Mouse (Mus musculus) stomach, postnatal 0 days (tissue): ENCODE results near the gene Spata1. TPM values are rescaled to one million over a fixed set of nuclear protein-coding genes. Genes with fewer than 3 reads are reported as not detected.
A peak's percentile ranks its signal among the peaks of the same experiment; 100 is the strongest.

Experiments used
- ATAC-seq: fragments of 200-750 bp; cut with Nextera tagmentation; 2 replicates; pipeline ENCODE4 v1.8.0; 2017; ENCODE audit not compliant: low FRiP score, low TSS enrichment
- DNase-seq: peaks from one replicate; pipeline ENCODE4 v3.0.0-alpha.2; 2016; ENCODE audit warnings: low spot score
- H3K27ac ChIP-seq: fragments of 300-500 bp; sonication (generic); replicated peaks from 2 replicates; pipeline ENCODE4 v1.5.1; 2014; ENCODE audit warnings: mild to moderate bottlenecking, control low read depth
- H3K27me3 ChIP-seq: fragments of 300-500 bp; sonication (generic); 2 replicates; pipeline ENCODE4 v1.6.1; 2014; ENCODE audit warnings: low read length; ENCODE audit not compliant: control insufficient read depth, insufficient read depth
- H3K36me3 ChIP-seq: fragments of 300-500 bp; sonication (generic); 2 replicates; pipeline ENCODE4 v1.6.1; 2014; ENCODE audit warnings: low read length, mixed read lengths; ENCODE audit not compliant: control insufficient read depth, insufficient read depth
- H3K4me1 ChIP-seq: fragments of 300-500 bp; sonication (generic); replicated peaks from 2 replicates; pipeline ENCODE4 v1.6.1; 2014; ENCODE audit warnings: antibody characterized with exemption; ENCODE audit not compliant: control insufficient read depth, insufficient read depth
- H3K4me2 ChIP-seq: fragments of 300-500 bp; sonication (generic); replicated peaks from 2 replicates; pipeline ENCODE4 v1.6.1; 2014; ENCODE audit warnings: low read depth, mild to moderate bottlenecking, control low read depth, moderate library complexity
- H3K4me3 ChIP-seq: fragments of 300-500 bp; sonication (generic); 2 replicates; pipeline ENCODE4 v1.5.1; 2014; ENCODE audit warnings: low read depth, low read length, control low read depth
- H3K9ac ChIP-seq: fragments of 300-500 bp; sonication (generic); 2 replicates; pipeline ENCODE4 v1.6.1; 2014; ENCODE audit warnings: mild to moderate bottlenecking, low read length, control low read depth, mixed read lengths
- H3K9me3 ChIP-seq: fragments of 300-500 bp; sonication (generic); 2 replicates; pipeline ENCODE4 v1.6.1; 2016; ENCODE audit warnings: low read length; ENCODE audit not compliant: control insufficient read depth
- CTCF ChIP-seq: IDR thresholded peaks from 2 replicates; pipeline ENCODE4 v1.5.1; 2016; ENCODE audit warnings: antibody characterized with exemption, low read depth, mild to moderate bottlenecking, moderate library complexity
- EP300 ChIP-seq: optimal IDR thresholded peaks from 2 replicates; pipeline ENCODE3; 2016; ENCODE audit warnings: antibody characterized with exemption
- WGBS: fragments of 180-500 bp; shearing (Covaris S2); extraction: QIAGEN DNeasy Blood & Tissue Kit; methylation state at CpG from one replicate; pipeline ENCODE4 v1.1.7; 2014; 5-methylcytosine and 5-hydroxymethylcytosine counted together
- polyA plus RNA-seq: library from polyadenylated mRNA; unstranded; fragments of >200 nt; fragmentation: Nextera tagmentation; extraction: Ambion mirVana; gene quantifications from 2 replicates; pipeline ENCODE4 v1.2.1, GENCODE M21; 2015

The Spata1 gene
- polyA plus RNA-seq, 1 experiment from 2014 or later: 1.1 TPM

DNA sequence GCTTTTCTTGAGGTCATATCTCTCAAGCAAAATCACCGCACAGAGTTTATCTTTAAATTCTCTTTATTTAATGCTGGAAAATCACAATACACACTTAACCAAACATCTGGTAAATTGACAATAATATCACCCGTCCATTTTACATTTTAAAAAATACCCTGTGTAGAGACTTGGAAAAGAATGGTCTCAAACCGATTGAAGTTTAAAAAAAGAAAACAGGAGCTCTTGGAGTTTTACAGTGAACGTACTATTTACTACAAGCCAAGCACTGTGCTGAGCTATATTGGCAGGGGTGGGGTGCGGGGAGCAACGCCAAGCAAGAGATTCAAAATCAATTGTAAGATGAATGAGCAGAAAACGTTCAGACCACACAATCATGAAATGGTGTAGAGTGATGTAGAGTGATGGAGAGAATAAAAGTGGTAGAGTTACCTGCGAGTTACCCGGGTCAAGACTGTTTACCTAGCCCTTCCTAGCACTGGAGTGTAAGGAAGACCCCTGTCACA, 49.8 kb downstream of the Spata1 start, which contains the start of gene Ctbs:
TSS of gene Ctbs (plus strand) at position 51 of the 506 bp plus-strand sequence.
- no peaks in the 10 kb centered on the region for H3K36me3 ChIP-seq
- H3K4me2 ChIP-seq: peak within 1 kb of the TSS; percentile 62
- H3K4me1 ChIP-seq: no peaks in the 10 kb centered on the region
- DNase-seq (no peak), ATAC-seq (0 out of 2 replicates have a peak, but pooled peaks have one; percentile 6)
- TF ChIP-seq EP300 (no peak), CTCF (no peak)
- H3K27ac ChIP-seq: peak within 1 kb of the TSS; percentile 87
- no peaks in the 10 kb centered on the region for H3K27me3 ChIP-seq
- H3K9me3 ChIP-seq: no peaks in the 10 kb centered on the region
- peak within 1 kb of the TSS; percentile 73 for H3K9ac ChIP-seq
- H3K4me3 ChIP-seq: peak within 1 kb of the TSS; percentile 55
- WGBS: 33% methylated on average over 9 of the region's 9 CpGs

DNA sequence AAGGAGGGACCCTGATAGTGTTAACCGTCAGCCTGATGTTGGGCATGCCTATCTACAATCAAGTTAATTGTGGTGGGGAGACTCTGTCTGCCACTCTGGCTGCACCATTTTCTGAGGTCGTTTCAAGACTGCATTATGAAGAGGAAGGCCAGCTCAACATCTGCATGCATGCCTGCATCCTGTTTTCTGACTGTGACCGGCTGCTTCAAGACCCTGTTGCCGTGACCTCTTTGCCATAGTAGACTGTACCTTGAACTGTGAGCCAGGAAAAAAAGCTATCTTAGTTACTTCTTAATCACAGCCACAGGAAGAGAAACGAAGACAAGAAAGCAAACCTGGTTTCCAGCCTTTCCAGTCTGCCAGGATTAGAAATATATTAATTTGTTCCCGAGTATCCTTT, 50.6 kb downstream of the Spata1 start:
- no peaks in the 10 kb centered on the region for H3K36me3 ChIP-seq
- H3K9me3 ChIP-seq: no peaks in the 10 kb centered on the region
- 66% methylated on average over 6 of the region's 6 CpGs for WGBS
- no peaks in the 10 kb centered on the region for H3K4me1 ChIP-seq
- no peak overlapping the region for H3K4me2 ChIP-seq
- H3K4me3 ChIP-seq: no peak overlapping the region
- H3K9ac ChIP-seq: no peak overlapping the region
- H3K27me3 ChIP-seq: no peaks in the 10 kb centered on the region
- TF ChIP-seq CTCF: no peak
- no peak for TF ChIP-seq EP300
- DNase-seq: no peak
- no peak for ATAC-seq
- H3K27ac ChIP-seq: no peak overlapping the region

DNA sequence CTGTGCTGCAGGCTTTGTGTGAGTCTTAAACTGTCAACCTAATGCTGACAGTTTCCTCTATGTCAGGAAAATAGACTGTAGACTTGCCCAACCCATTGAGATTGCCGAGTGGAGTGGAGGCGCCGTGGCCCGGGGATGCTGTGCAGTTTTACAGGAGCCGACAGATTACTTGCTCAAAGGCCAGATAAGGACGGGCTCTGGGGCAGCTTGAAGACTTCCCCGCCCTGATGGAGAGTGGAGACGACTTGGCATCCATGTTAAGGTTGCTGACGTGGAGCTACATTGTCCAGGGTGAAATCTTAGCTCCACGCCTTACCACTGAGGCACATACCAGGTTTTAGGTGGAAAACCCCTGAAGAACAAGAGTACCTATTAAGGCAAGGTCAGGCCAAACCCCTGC, 51.2 kb downstream of the Spata1 start:
- DNase-seq (no peak), ATAC-seq (no peak)
- Histone ChIP-seq H3K9ac (no peak overlapping the region), H3K36me3 (no peaks in the 10 kb centered on the region), H3K27me3 (no peaks in the 10 kb centered on the region), H3K4me2 (no peak overlapping the region), H3K27ac (peak overlapping the region; percentile 53; the same call in 1 of the 2 replicates), H3K4me1 (no peaks in the 10 kb centered on the region), H3K4me3 (no peak overlapping the region), H3K9me3 (no peaks in the 10 kb centered on the region)
- WGBS: 81% methylated on average over 10 of the region's 10 CpGs
- TF ChIP-seq EP300: no peak
- no peak for TF ChIP-seq CTCF

DNA sequence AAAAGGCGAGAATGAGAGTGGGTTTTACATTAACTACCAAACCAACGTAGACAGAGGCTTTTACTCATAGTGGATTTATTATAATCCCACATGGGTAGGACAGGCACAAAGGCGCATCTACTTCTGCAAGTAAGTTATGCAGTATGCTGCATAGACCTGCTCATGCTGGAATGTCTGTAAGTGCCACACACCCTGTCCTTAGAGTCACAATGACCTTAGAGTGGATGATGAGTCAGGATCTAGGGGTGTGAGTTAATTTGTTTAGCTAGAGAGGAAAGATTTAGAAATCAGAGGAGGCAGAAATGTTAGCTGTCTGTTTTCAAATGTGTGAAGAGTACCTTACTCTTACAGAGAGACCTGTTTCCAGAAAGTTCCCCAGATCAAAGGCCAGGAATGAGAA, 52.0 kb downstream of the Spata1 start:
- Histone ChIP-seq H3K36me3 (no peaks in the 10 kb centered on the region), H3K27ac (peak overlapping the region; percentile 53; the same call in 1 of the 2 replicates), H3K4me3 (no peak overlapping the region), H3K9ac (no peak overlapping the region), H3K4me2 (no peak overlapping the region), H3K9me3 (no peaks in the 10 kb centered on the region), H3K4me1 (no peaks in the 10 kb centered on the region), H3K27me3 (no peaks in the 10 kb centered on the region)
- ATAC-seq (no peak), DNase-seq (no peak)
- no peak for TF ChIP-seq CTCF
- no peak for TF ChIP-seq EP300
- 75% methylated on average over 3 of the region's 3 CpGs for WGBS

DNA sequence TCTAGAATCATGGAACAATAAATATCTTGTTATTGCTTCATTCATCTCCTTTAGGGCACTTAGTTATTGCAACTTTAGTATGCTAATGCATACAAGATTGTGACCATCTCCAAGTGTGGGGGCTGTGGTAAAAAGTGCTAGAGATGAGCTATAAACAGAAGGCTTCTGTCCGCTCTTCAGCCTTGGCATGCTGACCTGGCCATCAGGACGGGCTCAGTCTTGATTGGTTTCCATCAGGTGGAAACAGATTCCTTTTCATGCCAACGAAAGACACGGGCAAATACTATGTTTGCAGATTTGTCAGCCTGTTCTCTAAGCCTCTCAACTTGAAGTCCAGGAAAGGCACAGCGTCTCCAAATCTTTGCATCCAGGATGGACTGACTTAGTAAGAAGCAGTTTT, 52.4 kb downstream of the Spata1 start:
- DNase-seq (no peak), ATAC-seq (no peak)
- Histone ChIP-seq H3K9ac (no peak overlapping the region), H3K27ac (peak overlapping the region; percentile 53; the same call in 1 of the 2 replicates), H3K4me3 (no peak overlapping the region), H3K4me2 (no peak overlapping the region), H3K27me3 (no peaks in the 10 kb centered on the region), H3K9me3 (no peaks in the 10 kb centered on the region), H3K4me1 (no peaks in the 10 kb centered on the region), H3K36me3 (no peaks in the 10 kb centered on the region; the same call in 1 of the 2 replicates)
- TF ChIP-seq CTCF: no peak
- no peak for TF ChIP-seq EP300
- WGBS: 75% methylated on average over 5 of the region's 5 CpGs

DNA sequence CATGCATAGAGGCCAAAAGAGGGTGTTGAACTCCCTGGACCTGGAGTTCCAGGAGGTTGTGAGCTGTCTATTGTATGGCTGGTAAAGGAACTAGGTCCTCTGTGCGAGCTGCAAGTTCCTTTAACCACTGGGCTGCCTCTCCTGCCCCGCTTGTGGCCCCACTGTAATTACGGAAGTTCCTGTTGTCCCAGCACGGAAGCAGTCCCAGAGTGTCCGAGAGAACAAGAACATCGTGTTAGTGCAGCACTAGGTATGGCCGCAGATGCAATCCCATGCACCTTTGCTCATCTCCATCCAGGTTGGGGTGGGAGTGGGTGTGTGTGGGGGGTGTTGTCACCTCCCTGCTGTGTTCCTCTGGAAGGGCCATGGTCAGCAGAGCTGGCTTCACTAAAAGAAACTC, 54.7 kb downstream of the Spata1 start:
- Histone ChIP-seq H3K36me3 (no peaks in the 10 kb centered on the region; the same call in 1 of the 2 replicates), H3K9ac (no peak overlapping the region), H3K9me3 (no peaks in the 10 kb centered on the region), H3K4me2 (no peak overlapping the region), H3K4me3 (no peak overlapping the region), H3K4me1 (no peaks in the 10 kb centered on the region), H3K27ac (no peak overlapping the region), H3K27me3 (no peaks in the 10 kb centered on the region)
- no peak for TF ChIP-seq CTCF
- TF ChIP-seq EP300: no peak
- DNase-seq: no peak
- peak; percentile 26; the same call in 1 of the 2 replicates for ATAC-seq
- 83% methylated on average over 7 of the region's 7 CpGs for whole genome bisulfite sequencing
